In genomic region chr13:38028407-38028806, GRCm38 (mm10) we compare ENCODE assay signal across 19 mouse cellular contexts.
"Had no signal": no experiment of that assay in that cellular context is flagged by ENCODE, and none has a peak within 500 bp of the region (broad histone marks: within the 10 kb centered on the region; RNA-seq: fewer than 3 reads in every experiment).

No protein-coding gene starts in this region.

- ATAC-seq: intestine, postnatal 0 days; liver, embryonic 12.5 days; midbrain, embryonic 15.5 days had no signal

- H3K9me3 ChIP-seq: limb, embryonic 12.5 days; limb, embryonic 15.5 days; liver, embryonic 12.5 days; liver, embryonic 15.5 days; midbrain, embryonic 12.5 days; midbrain, embryonic 15.5 days; neural tube, embryonic 12.5 days; neural tube, embryonic 15.5 days had no signal

- H3K27ac ChIP-seq: kidney, postnatal 0 days; layer of hippocampus, adult 2 months; limb, embryonic 12.5 days; limb, embryonic 15.5 days; liver, embryonic 12.5 days; liver, embryonic 15.5 days; midbrain, embryonic 12.5 days; midbrain, embryonic 15.5 days; neural tube, embryonic 12.5 days; neural tube, embryonic 15.5 days had no signal

- DNase-seq: kidney, adult 2 months; kidney, postnatal 25 days; left cerebral cortex, postnatal 4 days; lung, adult 2 months; lung, postnatal 14 days; lung, postnatal 4 days; thymus, adult 18-20 months; thymus, postnatal 25 days had no signal

- H3K27me3 ChIP-seq: limb, embryonic 12.5 days; limb, embryonic 15.5 days; liver, embryonic 12.5 days; liver, embryonic 15.5 days; midbrain, embryonic 12.5 days; midbrain, embryonic 15.5 days; neural tube, embryonic 12.5 days; neural tube, embryonic 15.5 days had no signal

- H3K4me3 ChIP-seq: layer of hippocampus, adult 2 months; limb, embryonic 12.5 days; limb, embryonic 15.5 days; liver, embryonic 12.5 days; liver, embryonic 15.5 days; midbrain, embryonic 12.5 days; midbrain, embryonic 15.5 days; neural tube, embryonic 12.5 days; neural tube, embryonic 15.5 days had no signal

- H3K36me3 ChIP-seq: limb, embryonic 12.5 days; limb, embryonic 15.5 days; liver, embryonic 12.5 days; liver, embryonic 15.5 days; midbrain, embryonic 12.5 days; midbrain, embryonic 15.5 days; neural tube, embryonic 12.5 days; neural tube, embryonic 15.5 days had no signal

- H3K4me2 ChIP-seq: limb, embryonic 12.5 days; limb, embryonic 15.5 days; liver, embryonic 12.5 days; liver, embryonic 15.5 days; midbrain, embryonic 12.5 days; midbrain, embryonic 15.5 days; neural tube, embryonic 12.5 days; neural tube, embryonic 15.5 days had no signal

- H3K9ac ChIP-seq: limb, embryonic 12.5 days; limb, embryonic 15.5 days; liver, embryonic 12.5 days; liver, embryonic 15.5 days; midbrain, embryonic 12.5 days; midbrain, embryonic 15.5 days; neural tube, embryonic 12.5 days; neural tube, embryonic 15.5 days had no signal

- H3K4me1 ChIP-seq: limb, embryonic 12.5 days; limb, embryonic 15.5 days; liver, embryonic 12.5 days; liver, embryonic 15.5 days; midbrain, embryonic 12.5 days; midbrain, embryonic 15.5 days; neural tube, embryonic 12.5 days; neural tube, embryonic 15.5 days had no signal
